In the genomic region with DNA sequence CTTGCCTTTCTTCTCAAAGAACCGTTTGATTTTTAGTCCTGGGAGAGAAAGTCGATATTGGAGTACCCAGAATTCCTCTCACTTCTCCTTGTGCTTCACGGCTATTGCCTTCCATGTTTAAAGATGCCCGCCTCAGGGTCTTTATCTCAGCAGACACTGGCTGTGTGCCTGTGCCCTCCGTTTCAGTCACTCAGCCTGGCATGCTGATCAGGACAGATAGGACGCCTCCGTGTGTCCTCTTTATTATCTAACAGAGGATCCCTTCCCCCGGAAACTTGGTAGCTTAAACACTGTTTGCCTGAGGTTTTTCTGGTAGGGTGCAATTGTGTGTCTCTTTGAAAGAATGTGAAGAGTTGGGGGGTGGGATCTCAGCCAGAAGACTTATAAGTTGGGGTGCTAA, we compare ENCODE assay signal across 20 mouse cellular contexts.
"Had no signal": no experiment of that assay in that cellular context is flagged by ENCODE, and none has a peak within 500 bp of the region (broad histone marks: within the 10 kb centered on the region; RNA-seq: fewer than 3 reads in every experiment).

No protein-coding gene starts in this region.

- H3K9ac ChIP-seq: limb, embryonic 13.5 days; lung, embryonic 14.5 days; midbrain, embryonic 12.5 days; neural tube, embryonic 13.5 days had no signal

- H3K9me3 ChIP-seq: limb, embryonic 10.5 days; limb, embryonic 13.5 days; midbrain, embryonic 12.5 days; neural tube, embryonic 13.5 days had no signal

- H3K4me3 ChIP-seq: layer of hippocampus, adult 2 months; limb, embryonic 10.5 days; limb, embryonic 13.5 days; midbrain, embryonic 12.5 days; myocyte; neural tube, embryonic 13.5 days had no signal

- ATAC-seq: intestine, postnatal 0 days; lung, postnatal 0 days; midbrain, embryonic 16.5 days had no signal

- H3K27ac ChIP-seq: kidney, postnatal 0 days; layer of hippocampus, adult 2 months; limb, embryonic 10.5 days; limb, embryonic 13.5 days; midbrain, embryonic 12.5 days; neural tube, embryonic 13.5 days; stomach, postnatal 0 days had no signal

- H3K4me2 ChIP-seq: limb, embryonic 13.5 days; lung, embryonic 14.5 days; midbrain, embryonic 12.5 days; neural tube, embryonic 13.5 days had no signal

- H3K27me3 ChIP-seq: limb, embryonic 13.5 days; midbrain, embryonic 12.5 days; neural tube, embryonic 13.5 days had no signal

- H3K4me1 ChIP-seq: limb, embryonic 10.5 days; limb, embryonic 13.5 days; midbrain, embryonic 12.5 days; neural tube, embryonic 13.5 days had no signal

- H3K36me3 ChIP-seq: midbrain, embryonic 12.5 days; neural tube, embryonic 13.5 days had no signal

- DNase-seq: kidney, adult 2 months; kidney, postnatal 25 days; layer of hippocampus, adult 9-11 months; lung, embryonic 14.5 days; lung, postnatal 36 days; retina, postnatal 1 day; thymus, adult 2 months; thymus, postnatal 14 days; thymus, postnatal 4 days had no signal
